Mouse (Mus musculus): ENCODE measurements around the gene Eef1akmt3.

Gene Eef1akmt3

GRCm38 (mm10) chr10:127002056-127002455, 39.3 kb downstream of the Eef1akmt3 start:
- in situ Hi-C loops (cut with MboI; ENCODE audit: low sequenced_read_pairs), result no loop called here

DNA sequence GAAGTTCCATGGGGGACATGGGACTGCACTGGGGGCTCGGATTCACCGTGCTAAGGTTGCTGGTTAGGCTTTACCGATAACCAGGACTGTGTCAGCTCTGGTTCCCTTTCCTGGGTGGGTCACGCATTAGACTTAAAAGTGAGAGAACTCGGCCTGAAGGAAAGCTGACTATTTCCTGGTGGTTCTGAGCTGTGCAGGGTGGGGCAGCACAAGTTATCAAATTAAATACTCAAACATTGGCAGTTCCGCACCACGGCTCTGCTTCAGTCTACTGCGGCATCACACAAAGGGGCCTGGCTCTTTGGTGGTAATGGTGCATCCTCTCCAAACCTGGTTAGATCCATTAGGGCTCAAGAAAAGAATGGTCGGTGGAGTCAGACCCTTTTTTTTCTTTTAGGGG, 40.0 kb downstream of the Eef1akmt3 start:
- in situ Hi-C loops (cut with MboI; ENCODE audit: low sequenced_read_pairs), result no loop called here

- in situ Hi-C loops (cut with MboI; ENCODE audit: low sequenced_read_pairs), result no loop called here
These were observed 40.8 kb downstream of the Eef1akmt3 start, which contains the start of gene Avil for GRCm38 (mm10) chr10:127000529-127000928. TSS of gene Avil (plus strand) at chr10:127000709.

DNA sequence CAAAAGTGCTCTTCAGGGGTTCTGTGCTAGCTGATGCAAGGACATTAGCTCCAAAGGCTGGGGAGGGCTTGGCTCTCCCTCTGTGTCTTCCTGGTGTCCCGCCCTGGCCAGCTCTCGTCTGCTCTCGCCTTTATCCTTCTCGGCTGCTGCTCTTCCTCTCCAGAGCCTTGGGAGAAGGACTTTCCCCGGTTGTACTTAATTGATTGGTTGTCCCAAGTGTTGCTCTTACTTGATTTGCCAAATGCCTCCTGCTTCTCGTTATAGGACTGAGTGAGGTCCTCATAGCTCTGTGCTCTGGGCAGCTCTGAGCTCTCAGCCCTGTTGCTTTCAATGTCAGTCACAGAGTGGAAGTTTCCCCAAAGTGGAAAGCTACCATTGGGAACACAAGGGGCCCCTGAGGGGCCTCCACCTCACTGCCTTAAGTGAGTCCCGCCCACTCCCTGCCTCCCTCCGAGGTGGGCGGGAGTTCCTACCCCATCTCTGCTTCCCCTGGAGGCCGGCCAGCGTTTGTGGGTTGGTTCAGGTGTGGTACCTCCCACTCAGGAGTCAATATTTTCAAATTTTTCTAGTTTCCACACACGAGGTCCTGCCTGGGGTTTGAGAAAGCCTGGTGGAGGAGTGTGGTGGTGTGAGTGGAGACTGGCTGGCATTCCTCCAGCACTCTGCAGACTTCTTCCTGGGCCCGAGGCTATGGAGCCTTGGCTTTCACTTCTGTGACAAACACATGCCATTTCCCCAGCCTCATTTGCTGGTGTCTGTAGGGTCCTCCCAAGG, 43.8 kb downstream of the Eef1akmt3 start:
- in situ Hi-C loops (cut with MboI; ENCODE audit: low sequenced_read_pairs), result no loop called here

- in situ Hi-C loops (cut with MboI; ENCODE audit: low sequenced_read_pairs), result no loop called here
These were observed 47.7 kb downstream of the Eef1akmt3 start for GRCm38 (mm10) chr10:126993621-126994020.

- in situ Hi-C loops (cut with MboI; ENCODE audit: low sequenced_read_pairs), result no loop called here
These were observed 49.6 kb downstream of the Eef1akmt3 start for GRCm38 (mm10) chr10:126991676-126992075.

- in situ Hi-C loops (cut with MboI; ENCODE audit: low sequenced_read_pairs), result no loop called here
These were observed 50.8 kb downstream of the Eef1akmt3 start for GRCm38 (mm10) chr10:126990313-126991056.

GRCm38 (mm10) chr10:126988513-126989165, 52.7 kb downstream of the Eef1akmt3 start:
- in situ Hi-C loops (cut with MboI; ENCODE audit: low sequenced_read_pairs), result no loop called here

DNA sequence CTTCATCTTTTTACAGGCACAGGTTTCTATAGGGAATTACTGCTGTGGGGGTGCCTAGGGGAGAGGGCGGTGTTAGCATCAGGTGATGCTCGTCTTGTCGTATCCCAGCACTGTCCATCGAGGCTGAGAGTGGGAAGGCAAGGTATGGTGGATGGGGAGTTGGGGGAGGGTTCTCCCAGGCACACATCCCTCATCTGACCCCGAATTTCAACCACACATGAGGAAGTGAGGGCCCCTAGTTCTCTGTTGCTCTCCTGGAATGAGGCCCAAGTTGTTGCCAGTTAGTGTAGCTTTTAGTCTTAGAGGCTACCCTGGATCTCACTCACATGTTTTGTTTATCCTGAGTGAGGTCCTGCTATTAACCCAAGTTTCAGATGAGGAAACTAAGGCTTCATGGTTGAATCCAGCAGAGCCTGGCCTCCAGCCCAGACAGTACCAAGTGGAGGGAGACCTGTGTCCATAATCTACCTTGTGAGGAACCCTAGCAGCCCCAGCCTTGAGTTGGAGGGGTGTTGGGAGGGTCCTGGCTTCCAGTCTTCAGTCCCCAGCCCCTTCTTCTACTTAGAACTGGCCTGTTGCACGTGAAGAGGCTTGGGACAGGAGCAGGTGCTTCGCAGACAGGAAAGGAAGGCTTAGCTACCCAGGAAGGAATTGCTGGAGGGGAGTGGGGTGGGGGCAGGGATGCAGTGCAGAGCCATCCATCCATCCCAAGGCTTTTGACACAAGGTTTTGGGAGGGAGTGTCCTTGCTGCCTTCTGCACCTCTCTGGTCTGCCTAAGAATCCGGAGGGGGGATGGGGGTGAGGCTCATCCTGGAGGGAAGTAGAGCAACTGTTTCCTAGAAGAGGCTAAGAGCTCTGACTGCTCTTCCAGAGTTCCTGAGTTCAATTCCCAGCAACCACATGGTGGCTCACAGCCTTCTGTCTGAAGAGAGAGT, 53.9 kb downstream of the Eef1akmt3 start:
- in situ Hi-C loops (cut with MboI; ENCODE audit: low sequenced_read_pairs), result no loop called here

- in situ Hi-C loops (cut with MboI; ENCODE audit: low sequenced_read_pairs), result no loop called here
These were observed 54.8 kb downstream of the Eef1akmt3 start for GRCm38 (mm10) chr10:126986541-126986961.

DNA sequence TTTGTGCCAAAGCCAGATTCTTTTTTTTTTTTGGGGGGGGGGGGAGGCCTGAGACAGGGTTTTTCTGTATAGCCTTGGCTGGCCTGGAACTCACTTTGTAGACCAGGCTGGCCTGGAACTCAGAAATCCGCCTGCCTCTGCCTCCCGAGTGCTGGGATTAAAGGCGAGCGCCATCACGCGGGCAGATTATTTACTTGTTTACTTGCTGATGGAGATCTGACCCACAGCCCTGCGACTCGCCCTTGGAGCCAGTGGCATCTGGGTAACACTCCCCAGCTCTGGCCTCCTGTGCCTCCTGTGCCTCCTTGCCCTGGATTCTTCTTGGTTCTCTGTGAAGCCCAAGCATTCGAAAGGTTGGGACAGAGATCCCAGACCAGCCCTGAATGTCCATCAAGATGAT, 55.7 kb downstream of the Eef1akmt3 start:
- in situ Hi-C loops (cut with MboI; ENCODE audit: low sequenced_read_pairs), result no loop called here

GRCm38 (mm10) chr10:126985127-126985526, 56.2 kb downstream of the Eef1akmt3 start:
- in situ Hi-C loops (cut with MboI; ENCODE audit: low sequenced_read_pairs), result no loop called here

- in situ Hi-C loops (cut with MboI; ENCODE audit: low sequenced_read_pairs), result loop anchor here (5.0 kb wide), 1 partner anchor 67 kb away; no protein-coding TSS in a partner anchor
These were observed 56.9 kb downstream of the Eef1akmt3 start for GRCm38 (mm10) chr10:126984189-126985004.

GRCm38 (mm10) chr10:126983193-126983725, 58.1 kb downstream of the Eef1akmt3 start:
- in situ Hi-C loops (cut with MboI; ENCODE audit: low sequenced_read_pairs), result loop anchor here (5.0 kb wide), 1 partner anchor 66 kb away; no protein-coding TSS in a partner anchor

GRCm38 (mm10) chr10:126981746-126982145, 59.6 kb downstream of the Eef1akmt3 start:
- in situ Hi-C loops (cut with MboI; ENCODE audit: low sequenced_read_pairs), result loop anchor here (5.0 kb wide), 1 partner anchor 64 kb away; no protein-coding TSS in a partner anchor
